Mouse (Mus musculus) liver, adult (tissue): ENCODE data around the gene 1110004F10Rik.
"Not testable (repeated sequence)": the region's sequence is repeated elsewhere in the genome, so short reads cannot be mapped to it uniquely, and the experiment has no call there.

ENCODE experiments used
- GATA4 ChIP-seq: IDR thresholded peaks from 2 replicates; pipeline ENCODE4 v1.6.1; 2014; ENCODE audit warnings: mild to moderate bottlenecking, low read length; ENCODE audit not compliant: insufficient replicate concordance

1110004F10Rik gene

DNA sequence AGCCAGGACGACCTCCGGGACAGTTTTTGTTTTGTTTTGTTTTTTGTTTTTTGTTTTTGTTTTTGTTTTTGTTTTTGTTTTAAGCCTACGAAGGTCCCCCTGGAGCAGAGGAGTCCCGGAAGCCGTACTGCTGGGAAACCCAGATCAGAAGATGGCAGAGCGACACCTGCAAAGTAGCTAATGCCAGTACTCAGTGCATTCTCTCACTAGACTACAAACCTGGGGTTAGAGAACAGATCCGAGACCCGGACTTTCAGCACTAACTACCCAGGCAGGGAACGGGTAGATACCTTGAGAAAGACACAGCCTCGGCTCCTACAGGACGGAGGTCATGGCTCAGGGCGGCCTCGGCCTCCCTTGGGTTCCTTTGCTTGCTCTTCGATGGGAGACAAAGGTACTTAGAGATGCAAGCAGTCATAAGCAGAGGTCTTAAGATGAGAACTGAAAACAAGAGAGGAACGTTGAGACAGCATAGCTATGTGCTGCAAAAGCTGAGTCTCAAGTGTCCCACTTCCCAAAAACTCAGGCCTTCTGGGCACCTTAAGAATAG, 1.3 kb downstream of the 1110004F10Rik start:
- no peak for TF ChIP-seq GATA4

GRCm38 (mm10) chr7:116060739-116061138, 21.5 kb downstream of the 1110004F10Rik start:
- TF ChIP-seq GATA4: no peak

DNA sequence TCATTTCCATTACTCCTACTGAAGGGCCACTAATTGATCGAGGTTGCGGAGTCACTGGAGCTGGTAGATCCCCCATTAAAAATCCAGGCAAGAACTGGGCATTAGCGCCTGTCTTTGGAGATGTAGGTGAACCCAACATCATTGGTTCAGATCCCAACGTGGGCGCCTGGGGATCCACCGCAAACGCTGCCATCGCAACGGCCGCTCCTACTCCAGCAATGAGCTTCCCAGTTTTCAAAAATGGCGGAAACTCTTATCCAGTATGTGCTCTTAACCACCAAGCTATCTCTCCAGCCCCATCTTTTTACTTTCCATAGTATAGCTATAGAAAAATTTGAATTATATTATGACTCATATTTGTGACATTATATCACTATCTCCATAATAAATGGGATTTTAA, 45.2 kb downstream of the 1110004F10Rik start, which contains the start of gene Gm4353:
Gene Gm4353, minus strand, starts transcription at position 270 of the 400 bp plus-strand sequence.
- not testable (repeated sequence) for TF ChIP-seq GATA4

GRCm38 (mm10) chr7:116092710-116093465, 53.7 kb downstream of the 1110004F10Rik start:
- no peak; the same call in 1 of the 2 replicates for TF ChIP-seq GATA4

DNA sequence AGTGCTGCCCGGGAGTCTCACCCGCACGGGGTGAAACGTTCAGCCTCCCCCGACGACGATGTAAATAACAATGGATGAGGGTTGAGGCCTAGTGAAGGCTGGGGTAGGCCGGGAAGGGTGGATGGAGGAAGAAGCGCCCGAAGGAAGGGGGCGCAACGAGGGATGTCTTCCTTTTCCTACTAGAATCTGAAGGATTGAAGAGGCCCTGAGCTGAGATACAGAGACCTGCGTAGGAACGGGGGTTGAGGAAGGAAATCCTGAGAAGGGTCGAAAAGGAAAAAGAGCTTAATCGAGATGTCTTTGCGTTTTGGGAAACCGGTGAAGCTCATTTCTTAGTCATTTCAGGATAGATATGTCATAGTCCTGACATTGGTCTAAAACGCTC, 54.3 kb downstream of the 1110004F10Rik start:
- no peak for TF ChIP-seq GATA4

DNA sequence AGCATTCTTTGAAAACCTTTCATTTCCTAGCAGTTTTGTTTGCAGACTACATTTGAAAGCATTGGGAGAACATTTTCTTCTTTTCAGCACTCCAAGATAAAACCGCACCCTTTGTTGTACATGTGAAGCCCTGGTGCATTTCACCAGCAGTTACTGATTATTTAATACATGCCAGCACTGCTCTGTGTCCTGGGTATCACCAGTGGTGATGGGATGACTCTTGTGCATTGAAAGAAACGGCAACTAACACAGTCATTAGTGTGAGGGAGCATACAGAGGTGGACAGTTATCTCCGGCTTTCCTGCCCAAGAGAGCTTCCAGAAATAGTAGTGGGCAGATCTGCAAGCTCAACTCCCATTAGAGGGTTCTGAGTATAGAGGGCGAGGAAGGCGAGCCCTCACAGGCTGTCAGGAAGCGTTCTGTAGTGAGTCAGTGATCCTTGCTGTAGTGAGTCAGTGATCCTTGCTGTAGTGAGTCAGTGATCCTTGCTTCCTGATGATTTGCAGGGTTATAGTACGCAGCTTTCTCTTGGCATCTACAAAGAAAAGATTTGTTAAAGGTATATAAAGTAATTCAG, 60.8 kb downstream of the 1110004F10Rik start:
- no peak for TF ChIP-seq GATA4

DNA sequence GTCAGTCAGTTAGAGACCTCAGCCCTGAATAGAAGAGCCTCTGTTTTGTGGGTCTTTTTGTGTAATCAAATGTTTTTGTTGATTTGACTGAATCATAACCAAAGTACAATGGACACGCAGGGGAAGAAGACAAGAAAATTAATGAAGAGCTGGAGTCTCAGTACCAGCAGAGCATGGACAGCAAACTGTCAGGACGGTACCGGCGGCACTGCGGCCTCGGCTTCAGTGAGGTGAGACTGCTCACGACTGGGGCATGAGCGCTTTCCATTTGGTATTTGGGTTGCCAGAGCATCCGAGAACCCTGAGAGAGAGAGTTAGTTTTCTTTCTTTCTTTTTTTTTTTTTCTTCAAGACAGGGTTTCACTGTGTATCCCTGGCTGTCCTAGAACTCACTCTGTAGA, 63.9 kb downstream of the 1110004F10Rik start:
- no peak for TF ChIP-seq GATA4

GRCm38 (mm10) chr7:116110661-116111060, 71.5 kb downstream of the 1110004F10Rik start:
- no peak for TF ChIP-seq GATA4

DNA sequence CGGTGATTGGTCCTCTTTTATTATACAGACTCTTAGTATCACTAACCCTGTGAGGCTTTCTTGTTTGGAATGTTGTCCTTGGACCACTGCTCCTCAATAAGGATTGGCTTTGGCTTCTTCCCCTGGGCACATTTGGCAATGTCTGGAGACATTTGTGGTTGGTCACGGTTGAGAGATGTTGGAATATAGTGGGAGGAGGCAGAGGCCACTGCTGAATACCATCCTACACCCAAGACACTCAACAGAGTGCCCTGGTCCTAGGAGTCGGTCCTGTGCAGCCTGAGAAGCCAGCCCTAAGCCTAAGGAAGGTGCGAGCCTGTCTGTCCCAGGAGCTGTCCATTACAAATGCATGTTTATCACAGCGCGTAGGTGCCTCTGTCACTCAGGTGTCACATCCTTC, 72.3 kb downstream of the 1110004F10Rik start:
- TF ChIP-seq GATA4: no peak

DNA sequence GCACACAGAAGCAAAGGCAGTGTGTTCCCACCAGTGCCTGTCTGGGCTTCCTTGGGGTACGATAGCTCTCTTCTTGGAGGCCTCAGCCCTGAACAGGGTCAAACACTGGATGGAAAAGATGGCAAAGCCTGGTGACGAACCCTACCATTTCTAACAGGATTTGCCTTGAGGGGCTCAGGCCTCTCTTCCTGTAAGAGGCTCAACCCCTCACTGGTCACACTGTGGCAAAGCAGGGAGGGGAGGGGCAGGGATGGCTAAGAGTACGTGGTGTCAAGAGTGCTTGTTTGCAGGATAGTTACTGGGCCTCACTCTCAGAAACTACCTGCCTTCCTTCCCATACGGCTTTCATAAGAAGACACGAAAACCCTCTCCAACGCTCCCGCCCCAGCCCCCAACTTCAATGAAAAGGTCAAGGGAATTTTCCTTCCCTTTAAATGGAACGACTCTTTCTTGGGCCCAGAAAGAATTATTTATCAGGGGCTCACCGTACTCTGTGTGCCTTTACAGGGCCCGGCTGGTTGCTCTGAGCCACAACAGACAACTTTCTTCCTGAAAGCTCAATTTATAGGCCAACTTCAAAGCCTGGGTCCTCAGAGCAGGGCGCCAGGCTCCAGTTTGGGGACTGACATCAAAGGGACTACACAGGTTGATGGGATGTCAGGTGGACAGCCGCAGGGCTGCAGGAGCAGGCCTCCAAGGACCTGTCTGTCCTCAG, 76.2 kb downstream of the 1110004F10Rik start:
- TF ChIP-seq GATA4: no peak

DNA sequence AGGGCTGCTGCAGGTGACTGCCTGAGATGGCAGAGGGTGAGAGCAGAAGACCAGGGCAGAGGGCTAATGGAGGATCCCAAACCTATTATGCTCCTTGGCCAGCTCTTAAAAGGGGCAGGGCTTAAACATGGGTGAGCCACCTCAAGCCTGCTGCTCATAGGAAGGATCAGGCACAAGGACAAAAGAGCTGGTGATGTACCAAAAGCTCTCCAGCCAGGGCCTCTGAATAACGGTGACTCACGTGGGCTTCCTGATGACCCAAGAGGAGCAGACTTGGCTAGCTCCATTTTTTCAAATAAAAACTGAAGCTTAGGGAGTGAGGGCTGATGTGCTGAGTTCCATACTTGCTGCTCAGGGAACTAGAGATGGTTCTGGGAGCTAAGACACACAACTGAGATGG, 76.8 kb downstream of the 1110004F10Rik start:
- no peak for TF ChIP-seq GATA4

DNA sequence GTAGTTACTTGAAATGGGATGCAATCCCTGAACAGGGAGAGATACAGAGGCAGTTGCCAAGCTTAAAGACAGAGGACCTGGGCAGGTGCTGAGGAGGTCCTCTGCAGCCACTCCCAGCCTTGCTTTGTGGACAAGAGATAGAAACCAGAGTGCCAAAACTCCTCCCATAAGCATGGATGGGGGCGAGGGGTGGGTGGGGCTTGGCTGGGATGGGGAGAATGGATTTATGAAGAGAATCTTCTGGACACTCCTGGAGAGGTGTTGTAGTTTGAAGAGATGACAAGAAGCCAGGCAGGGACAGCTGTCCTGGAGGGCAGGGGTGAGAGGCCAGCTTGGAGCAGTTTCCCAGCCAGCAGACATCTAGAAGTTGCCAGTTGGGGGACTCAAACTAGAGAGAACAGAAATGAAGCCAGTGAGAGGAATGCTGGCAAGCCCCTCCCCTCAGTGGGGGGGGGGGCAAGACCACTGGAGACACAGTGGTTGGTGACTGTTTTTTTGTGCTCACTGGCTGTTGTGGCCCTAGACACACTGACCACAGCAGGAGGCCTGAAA, 80.2 kb downstream of the 1110004F10Rik start:
- TF ChIP-seq GATA4: no peak

DNA sequence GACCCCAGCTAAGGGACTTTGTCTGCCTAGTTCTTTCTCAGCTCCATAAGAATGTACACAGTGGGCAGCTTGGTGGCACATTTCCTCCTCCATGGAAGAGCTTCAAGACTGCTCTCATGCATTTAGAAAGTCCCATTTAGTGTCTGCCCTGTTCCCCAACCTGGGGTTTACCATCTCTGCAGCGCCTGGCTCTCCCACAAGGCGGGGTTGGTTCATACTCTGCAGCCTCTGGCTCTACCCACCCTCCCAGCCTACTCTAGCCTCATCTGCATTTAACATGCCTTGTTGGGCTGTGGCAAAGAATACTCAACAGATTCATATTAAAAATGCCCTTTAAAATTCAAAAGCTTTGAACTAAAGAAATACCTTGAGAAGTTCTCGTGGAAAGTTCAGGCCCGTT, 81.5 kb downstream of the 1110004F10Rik start:
- TF ChIP-seq GATA4: no peak

DNA sequence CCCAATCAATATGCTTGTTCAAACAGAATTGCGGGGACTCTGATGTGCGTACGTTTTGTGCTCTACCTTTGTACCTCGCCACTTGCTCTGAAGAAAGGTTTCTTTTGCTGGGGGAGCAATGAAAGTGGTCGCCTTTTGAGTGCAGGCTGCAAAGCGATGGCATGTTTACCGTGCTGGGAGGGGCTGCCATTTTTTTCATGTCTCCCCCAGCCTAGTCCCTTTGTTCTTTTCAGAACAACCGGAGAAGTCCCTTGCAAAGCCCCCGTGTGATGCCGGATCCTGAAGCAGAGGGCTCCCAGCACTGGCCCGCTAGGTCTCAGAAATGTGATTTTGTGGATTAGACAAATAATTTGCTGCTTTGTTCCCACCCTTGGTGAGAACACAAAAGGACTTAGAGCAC, 82.0 kb downstream of the 1110004F10Rik start:
- TF ChIP-seq GATA4: no peak

DNA sequence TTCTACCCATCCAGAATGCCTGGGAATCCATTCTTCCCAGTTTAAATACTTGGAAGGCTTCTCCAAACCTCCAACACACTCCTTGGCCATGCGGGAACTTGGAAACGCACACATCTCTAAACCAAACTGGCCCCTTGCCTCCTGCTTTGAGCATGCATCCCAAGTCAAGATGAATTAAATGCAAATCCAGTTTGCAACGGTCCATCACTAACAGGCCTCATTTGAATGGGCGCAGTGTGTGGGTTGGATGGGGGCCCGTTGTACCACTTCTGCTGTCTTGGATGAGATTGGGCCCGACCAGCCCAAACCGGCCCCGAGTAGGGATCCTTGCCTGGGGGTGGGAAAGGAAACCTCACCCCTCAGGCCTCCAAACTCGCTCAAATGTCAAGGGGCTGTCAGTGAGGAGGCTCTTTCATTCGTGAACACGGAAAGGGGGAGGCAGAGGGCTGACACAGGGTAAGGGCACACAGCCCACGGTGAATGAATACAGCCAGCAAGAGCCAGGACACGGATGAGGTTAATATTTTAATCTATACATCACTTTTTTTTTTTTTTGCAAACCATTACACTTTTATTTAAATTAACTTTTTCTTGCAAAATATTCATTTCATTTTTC, 83.9 kb downstream of the 1110004F10Rik start:
- no peak for TF ChIP-seq GATA4
